Mouse (Mus musculus): ENCODE data around the gene Cdc6. TPM values are rescaled to one million over a fixed set of nuclear protein-coding genes. Genes with fewer than 3 reads are reported as not detected.

The Cdc6 gene
- total and polyA plus RNA-seq, 3 experiments, result 56.9 to 104 (median 69.4) TPM

DNA sequence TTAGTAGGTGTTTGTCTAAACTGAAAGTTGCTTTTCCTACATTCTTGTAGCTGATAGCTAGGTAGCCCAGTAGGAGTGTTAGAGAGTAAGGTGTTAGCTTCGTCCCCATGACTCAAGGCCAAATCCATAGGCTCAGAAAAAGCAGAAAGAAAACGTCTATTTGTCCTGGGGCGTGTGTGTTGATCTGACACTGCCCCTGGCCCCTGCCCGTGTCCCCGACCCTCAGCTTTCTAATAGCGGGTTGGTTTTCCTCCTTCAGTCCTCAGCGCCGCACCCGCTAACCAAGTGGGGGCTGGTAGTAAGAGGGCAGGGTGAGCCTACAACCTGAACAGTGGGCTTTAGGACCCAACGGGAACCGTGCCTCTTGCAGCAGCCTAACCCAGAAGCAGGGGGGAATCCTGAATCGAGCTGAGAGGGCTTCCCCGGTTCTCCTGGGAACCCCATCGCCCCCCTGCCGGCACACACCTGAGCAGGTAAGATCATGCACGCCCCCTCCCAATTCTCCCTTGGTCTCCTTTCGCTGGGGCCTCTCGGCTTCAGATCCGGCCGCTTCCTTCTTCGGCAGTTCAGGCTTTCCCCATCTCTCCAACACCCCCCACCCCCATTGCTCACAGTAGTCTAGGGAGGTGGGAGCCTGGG lies 20.0 kb downstream of the Cdc6 start, which contains the start of gene Rara:
Gene Rara, plus strand, starts transcription at position 381 of the 639 bp plus-strand sequence.
- peaks cover 0 to 31% of the 10 kb centered on the region in 2 experiments; a peak in 2 of 4 replicates for H3K36me3 ChIP-seq (ENCODE audit: control insufficient read depth in 1 of 2, insufficient read depth in 2 of 2, low read length in 2 of 2)
- H3K4me1 ChIP-seq (ENCODE audit: control insufficient read depth in 1 of 2, insufficient read depth in 2 of 2, low read length in 2 of 2), result peaks cover 18 to 25% of the 10 kb centered on the region in 2 experiments
- no peaks in the 10 kb centered on the region for H3K27me3 ChIP-seq (ENCODE audit: control insufficient read depth in 1 of 2, insufficient read depth in 2 of 2, low read length in 2 of 2)
- no peak within 1 kb of the TSS for H3K9ac ChIP-seq (ENCODE audit: control insufficient read depth, low read depth, low read length, poor library complexity, severe bottlenecking)
- H3K4me3 ChIP-seq (ENCODE audit: control insufficient read depth in 1 of 2, insufficient read depth in 1 of 2, low read depth in 2 of 2, low read length in 2 of 2), result no peak within 1 kb of the TSS
- no peak within 1 kb of the TSS for H3K27ac ChIP-seq (ENCODE audit: control insufficient read depth, low read depth, low read length)
- H3K9me3 ChIP-seq (replicated peaks; ENCODE audit: insufficient read depth, low read length), result no peaks in the 10 kb centered on the region
- no peaks in the 10 kb centered on the region for H3K79me2 ChIP-seq (ENCODE audit: control insufficient read depth, insufficient read depth, low read length, poor library complexity)
- TF ChIP-seq CHD2 (IDR thresholded peaks at IDR 0.05; ENCODE audit: low read length), result no peak
- no peak for TF ChIP-seq SMC3 (IDR thresholded peaks at IDR 0.05; ENCODE audit: low read depth, low read length)
- TF ChIP-seq EP300 (IDR thresholded peaks at IDR 0.05; ENCODE audit: low read depth in 1 of 2, low read length in 2 of 2), result no peak
- no peak for TF ChIP-seq SIN3A (IDR thresholded peaks at IDR 0.05; ENCODE audit: low read length)
- no peak for TF ChIP-seq UBTF (IDR thresholded peaks at IDR 0.05; ENCODE audit: borderline replicate concordance, insufficient read depth, low read depth, low read length)
- no peak for TF ChIP-seq NELFE (IDR thresholded peaks at IDR 0.05; ENCODE audit: low read depth, low read length)
- no peak for TF ChIP-seq MEF2A (IDR thresholded peaks at IDR 0.05; ENCODE audit: extremely low read depth, insufficient replicate concordance, low read depth, low read length, poor library complexity, severe bottlenecking)
- no peak for TF ChIP-seq TCF12 (IDR thresholded peaks at IDR 0.05; ENCODE audit: low read depth, low read length)
- no peak for TF ChIP-seq MXI1 (IDR thresholded peaks at IDR 0.05; ENCODE audit: low read depth, low read length)
- TF ChIP-seq TAL1 (IDR thresholded peaks at IDR 0.05; ENCODE audit: low read length), result no peak
- no peak for TF ChIP-seq POLR2AphosphoS5 (IDR thresholded peaks at IDR 0.05; ENCODE audit: borderline replicate concordance, low read depth, low read length)
- no peak for TF ChIP-seq ZMIZ1 (IDR thresholded peaks at IDR 0.05; ENCODE audit: low read depth, low read length)
- no peak for DNase-seq (ENCODE audit: low read depth, low spot score)

GRCm38 (mm10) chr11:98928186-98928893 lies 20.7 kb downstream of the Cdc6 start:
- H3K79me2 ChIP-seq (ENCODE audit: control insufficient read depth, insufficient read depth, low read length, poor library complexity), result no peaks in the 10 kb centered on the region
- H3K4me1 ChIP-seq (ENCODE audit: control insufficient read depth in 1 of 2, insufficient read depth in 2 of 2, low read length in 2 of 2), result peaks cover 18 to 25% of the 10 kb centered on the region in 2 experiments
- no peak for DNase-seq (ENCODE audit: low read depth, low spot score)
- H3K9ac ChIP-seq (ENCODE audit: control insufficient read depth, low read depth, low read length, poor library complexity, severe bottlenecking), result no peak overlapping the region
- no peaks in the 10 kb centered on the region for H3K27me3 ChIP-seq (ENCODE audit: control insufficient read depth in 1 of 2, insufficient read depth in 2 of 2, low read length in 2 of 2)
- no peak overlapping the region for H3K27ac ChIP-seq (ENCODE audit: control insufficient read depth, low read depth, low read length)
- H3K36me3 ChIP-seq (ENCODE audit: control insufficient read depth in 1 of 2, insufficient read depth in 2 of 2, low read length in 2 of 2), result peaks cover 0 to 25% of the 10 kb centered on the region in 2 experiments; a peak in 2 of 4 replicates
- no peaks in the 10 kb centered on the region for H3K9me3 ChIP-seq (replicated peaks; ENCODE audit: insufficient read depth, low read length)
- H3K4me3 ChIP-seq (ENCODE audit: control insufficient read depth in 1 of 2, insufficient read depth in 1 of 2, low read depth in 2 of 2, low read length in 2 of 2), result no peak overlapping the region
- TF ChIP-seq TBP (IDR thresholded peaks at IDR 0.05; ENCODE audit: low read depth, low read length) (no peak), ZNF384 (IDR thresholded peaks at IDR 0.05; ENCODE audit: low read depth, low read length) (no peak), ETS1 (IDR thresholded peaks at IDR 0.05; ENCODE audit: low read depth, low read length) (no peak), ELF1 (IDR thresholded peaks at IDR 0.05; ENCODE audit: low read depth, low read length) (no peak), GATA1 (IDR thresholded peaks at IDR 0.05; ENCODE audit: low read depth, low read length) (no peak), USF1 (IDR thresholded peaks at IDR 0.05; ENCODE audit: low read depth, low read length) (no peak), CTCF (IDR thresholded peaks at IDR 0.05 in 2 of 3, conservative IDR thresholded peaks at IDR 0.05 in 1 of 3; ENCODE audit: control insufficient read depth in 1 of 3, insufficient read depth in 1 of 3, low read depth in 2 of 3, low read length in 3 of 3, poor library complexity in 1 of 3, severe bottlenecking in 1 of 3) (no peak), CHD1 (IDR thresholded peaks at IDR 0.05; ENCODE audit: low read depth, low read length) (no peak), MXI1 (IDR thresholded peaks at IDR 0.05; ENCODE audit: low read depth, low read length) (no peak), MAX (IDR thresholded peaks at IDR 0.05; ENCODE audit: low read length) (no peak), HCFC1 (IDR thresholded peaks at IDR 0.05; ENCODE audit: low read depth, low read length) (no peak), POLR2AphosphoS5 (IDR thresholded peaks at IDR 0.05; ENCODE audit: borderline replicate concordance, low read depth, low read length) (no peak), UBTF (IDR thresholded peaks at IDR 0.05; ENCODE audit: borderline replicate concordance, insufficient read depth, low read depth, low read length) (no peak), ZC3H11A (IDR thresholded peaks at IDR 0.05; ENCODE audit: low read depth, low read length) (no peak), ZMIZ1 (IDR thresholded peaks at IDR 0.05; ENCODE audit: low read depth, low read length) (no peak), GABPA (IDR thresholded peaks at IDR 0.05; ENCODE audit: low read depth, low read length) (no peak), MAFK (IDR thresholded peaks at IDR 0.05; ENCODE audit: borderline replicate concordance, low read depth, low read length) (no peak), MYC (IDR thresholded peaks at IDR 0.05; ENCODE audit: low read depth, low read length) (no peak), JUND (IDR thresholded peaks at IDR 0.05; ENCODE audit: low read depth, low read length) (no peak)

All from MEL (cell line).